Mouse (Mus musculus) c-Kit-positive CD71-negative TER-119-negative erythroid progenitor cells, embryonic 14.5 days (primary cell): ENCODE measurements around the gene T2.
"Not testable (repeated sequence)": the region's sequence is repeated elsewhere in the genome, so short reads cannot be mapped to it uniquely, and the experiment has no call there.

Experiments
- DNase-seq: peaks from one replicate; pipeline ENCODE4 v3.0.0-alpha.2; 2013; ENCODE audit warnings: low read depth

T2 gene

GRCm38 (mm10) chr17:8367514-8368480 lies 12.0 kb downstream of the T2 start:
- no peak for DNase-seq

- DNase-seq: no peak
These were observed 12.8 kb downstream of the T2 start for GRCm38 (mm10) chr17:8368570-8368969.

GRCm38 (mm10) chr17:8369171-8369570 lies 13.4 kb downstream of the T2 start:
- DNase-seq: no peak

GRCm38 (mm10) chr17:8370634-8371229 lies 14.9 kb downstream of the T2 start:
- DNase-seq: no peak

- peak; percentile 43 for DNase-seq
These were observed 16.0 kb downstream of the T2 start for GRCm38 (mm10) chr17:8371834-8372233.

- peak; percentile 67 for DNase-seq
These were observed 16.7 kb downstream of the T2 start for GRCm38 (mm10) chr17:8372286-8373046.

GRCm38 (mm10) chr17:8377298-8377697 lies 21.5 kb downstream of the T2 start:
- DNase-seq: no peak

- no peak for DNase-seq
These were observed 29.6 kb downstream of the T2 start for GRCm38 (mm10) chr17:8385441-8385840.

- DNase-seq: no peak
These were observed 32.7 kb downstream of the T2 start for GRCm38 (mm10) chr17:8388463-8388862.

- no peak for DNase-seq
These were observed 33.4 kb downstream of the T2 start for GRCm38 (mm10) chr17:8388990-8389789.

GRCm38 (mm10) chr17:8389790-8390095 lies 34.0 kb downstream of the T2 start:
- no peak for DNase-seq

- no peak for DNase-seq
These were observed 34.7 kb downstream of the T2 start for GRCm38 (mm10) chr17:8390487-8390886.

- no peak for DNase-seq
These were observed 40.6 kb downstream of the T2 start for GRCm38 (mm10) chr17:8396371-8396770.

GRCm38 (mm10) chr17:8397946-8398345 lies 42.2 kb downstream of the T2 start:
- no peak for DNase-seq

GRCm38 (mm10) chr17:8403932-8404331 lies 48.1 kb downstream of the T2 start:
- not testable (repeated sequence) for DNase-seq

- DNase-seq: no peak
These were observed 50.5 kb downstream of the T2 start for GRCm38 (mm10) chr17:8406285-8406684.

- not testable (repeated sequence) for DNase-seq
These were observed 52.2 kb downstream of the T2 start for GRCm38 (mm10) chr17:8408002-8408401.

GRCm38 (mm10) chr17:8408589-8409295 lies 53.0 kb downstream of the T2 start:
- no peak for DNase-seq

- no peak for DNase-seq
These were observed 54.5 kb downstream of the T2 start for GRCm38 (mm10) chr17:8410330-8410729.

GRCm38 (mm10) chr17:8413656-8414055 lies 57.9 kb downstream of the T2 start:
- no peak for DNase-seq

- DNase-seq: no peak
These were observed 59.7 kb downstream of the T2 start for GRCm38 (mm10) chr17:8415533-8415932.
